Mouse (Mus musculus) B cell, adult 67 days (primary cell): Measurements from ENCODE around the gene B4galt2. TPM values are rescaled to one million over a fixed set of nuclear protein-coding genes. Genes with fewer than 3 reads are reported as not detected.

ENCODE experiments used
- total RNA-seq, 2 experiments: library from RNA; stranded (reverse); gene quantifications; 4 replicates each; pipeline ENCODE4 v1.2.4; 2023

Gene B4galt2
- total RNA-seq = not detected

GRCm38 (mm10) chr4:117882701-117883691, at the start of gene B4galt2:
Gene B4galt2, minus strand, starts transcription at chr4:117883487.

GRCm38 (mm10) chr4:117929391-117929881, 46.1 kb upstream of the B4galt2 start, which contains the start of gene Artn:
Gene Artn, minus strand, starts transcription at chr4:117929763.

GRCm38 (mm10) chr4:117914591-117915442, 31.5 kb upstream of the B4galt2 start, which contains the start of gene Ipo13:
Gene Ipo13, minus strand, starts transcription at chr4:117914999.

GRCm38 (mm10) chr4:117891738-117892161, 8.5 kb upstream of the B4galt2 start, which contains the start of gene Dph2:
Gene Dph2, minus strand, starts transcription at chr4:117892032.

GRCm38 (mm10) chr4:117887133-117887532, 3.8 kb upstream of the B4galt2 start, which contains the start of gene Atp6v0b:
Gene Atp6v0b, minus strand, starts transcription at chr4:117887333.

GRCm38 (mm10) chr4:117872471-117872886, 10.8 kb downstream of the B4galt2 start, which contains the start of gene Ccdc24:
Gene Ccdc24, minus strand, starts transcription at chr4:117872557.

GRCm38 (mm10) chr4:117834457-117834844, 48.8 kb downstream of the B4galt2 start, which contains the start of gene Slc6a9:
Gene Slc6a9, plus strand, starts transcription at chr4:117834506.

Other genes with a start within 250 kb of the B4galt2 start
- 10 to 100 TPM; 26.5 to 32.1 TPM for gene Dmap1, start 201.2 kb downstream of the B4galt2 start, total RNA-seq
- gene Gm12845, start 159.1 kb downstream of the B4galt2 start, total RNA-seq = not detected
- not detected for gene Klf17, start 117.8 kb downstream of the B4galt2 start, total RNA-seq
- gene Slc6a9, start 49.0 kb downstream of the B4galt2 start, total RNA-seq = not detected
- gene Ccdc24, start 10.9 kb downstream of the B4galt2 start, total RNA-seq = not detected
- 100 to 1,000 TPM; 251 to 282 TPM for gene Atp6v0b, start 3.8 kb upstream of the B4galt2 start, total RNA-seq
- 10 to 100 TPM; 17.1 to 21.0 TPM for gene Dph2, start 8.5 kb upstream of the B4galt2 start, total RNA-seq
- 10 to 100 TPM; 55.4 to 64.6 TPM for gene Ipo13, start 31.5 kb upstream of the B4galt2 start, total RNA-seq
- gene Artn, start 46.3 kb upstream of the B4galt2 start, total RNA-seq = under 1 TPM in 1 of 2 experiments, not detected in 1; 0.33 TPM